Mouse (Mus musculus): ENCODE data around the gene Myt1. TPM values are rescaled to one million over a fixed set of nuclear protein-coding genes. Genes with fewer than 3 reads are reported as not detected.
"Not testable (repeated sequence)": the region's sequence is repeated elsewhere in the genome, so short reads cannot be mapped to it uniquely, and the experiment has no call there.

The Myt1 gene
- polyA plus RNA-seq, 1 experiment from 2014 or later = not detected

GRCm38 (mm10) chr2:181781421-181781820 is 18.3 kb downstream of the Myt1 start:
- H3K4me2 ChIP-seq = no peak overlapping the region
- H3K9me3 ChIP-seq (replicated peaks) = no peaks in the 10 kb centered on the region
- ATAC-seq (ENCODE audit: low read depth) (no peak), DNase-seq (no peak)
- no peak overlapping the region for H3K9ac ChIP-seq
- no peak overlapping the region for H3K4me3 ChIP-seq (replicated peaks)
- H3K4me1 ChIP-seq (replicated peaks) = no peaks in the 10 kb centered on the region
- whole genome bisulfite sequencing (ENCODE audit: insufficient replicate concordance) = 33% methylated on average over 1 of the region's 1 CpGs
- H3K36me3 ChIP-seq = no peaks in the 10 kb centered on the region
- no peaks in the 10 kb centered on the region for H3K27me3 ChIP-seq
- H3K27ac ChIP-seq = no peak overlapping the region

GRCm38 (mm10) chr2:181787852-181788251 is 24.7 kb downstream of the Myt1 start:
- Histone ChIP-seq H3K27me3 (no peaks in the 10 kb centered on the region), H3K27ac (no peak overlapping the region), H3K4me1 (replicated peaks) (no peaks in the 10 kb centered on the region), H3K36me3 (no peaks in the 10 kb centered on the region), H3K9me3 (replicated peaks) (no peaks in the 10 kb centered on the region), H3K4me3 (replicated peaks) (no peak overlapping the region), H3K9ac (no peak overlapping the region), H3K4me2 (no peak overlapping the region)
- ATAC-seq (ENCODE audit: low read depth) (no peak), DNase-seq (no peak)
- 62% methylated on average over 5 of the region's 5 CpGs for WGBS (ENCODE audit: insufficient replicate concordance)

GRCm38 (mm10) chr2:181789396-181789795 is 26.3 kb downstream of the Myt1 start:
- no peaks in the 10 kb centered on the region for H3K9me3 ChIP-seq (replicated peaks)
- H3K27ac ChIP-seq = no peak overlapping the region
- no peaks in the 10 kb centered on the region for H3K27me3 ChIP-seq
- WGBS (ENCODE audit: insufficient replicate concordance) = 72% methylated on average over 6 of the region's 6 CpGs
- H3K9ac ChIP-seq = no peak overlapping the region
- no peaks in the 10 kb centered on the region for H3K36me3 ChIP-seq
- no peaks in the 10 kb centered on the region for H3K4me1 ChIP-seq (replicated peaks)
- H3K4me3 ChIP-seq (replicated peaks) = no peak overlapping the region
- H3K4me2 ChIP-seq = no peak overlapping the region
- DNase-seq = no peak
- no peak for ATAC-seq (ENCODE audit: low read depth)

DNA sequence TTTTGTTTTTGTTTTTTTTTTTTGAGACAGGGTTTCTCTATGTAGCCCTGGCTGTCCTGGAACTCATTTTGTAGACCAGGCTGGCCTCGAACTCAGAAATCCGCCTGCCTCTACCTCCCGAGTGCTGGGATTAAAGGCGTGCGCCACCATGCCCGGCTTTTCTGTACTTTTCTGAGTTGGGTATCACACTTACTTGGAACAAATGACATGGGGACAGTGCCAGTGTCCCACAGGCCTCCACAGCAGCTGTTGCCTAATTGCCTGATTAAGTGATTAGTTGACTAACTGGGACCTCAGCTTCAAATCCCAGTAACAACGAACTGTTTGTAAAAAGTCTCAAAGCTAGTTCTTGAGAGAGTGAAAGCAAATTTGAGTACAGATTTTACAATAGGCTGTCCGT is 30.1 kb downstream of the Myt1 start:
- not testable (repeated sequence) for H3K36me3 ChIP-seq; H3K4me2 ChIP-seq; H3K4me1 ChIP-seq (replicated peaks); H3K9ac ChIP-seq; DNase-seq; H3K9me3 ChIP-seq (replicated peaks); H3K27ac ChIP-seq; ATAC-seq (ENCODE audit: low read depth); H3K27me3 ChIP-seq; H3K4me3 ChIP-seq (replicated peaks)
- WGBS (ENCODE audit: insufficient replicate concordance) = 64% methylated on average over 8 of the region's 8 CpGs

- Histone ChIP-seq H3K9me3 (replicated peaks) (no peaks in the 10 kb centered on the region), H3K4me3 (replicated peaks) (no peak overlapping the region), H3K4me1 (replicated peaks) (no peaks in the 10 kb centered on the region), H3K27ac (no peak overlapping the region), H3K4me2 (no peak overlapping the region), H3K27me3 (no peaks in the 10 kb centered on the region), H3K9ac (no peak overlapping the region), H3K36me3 (no peaks in the 10 kb centered on the region)
- ATAC-seq (ENCODE audit: low read depth) (no peak), DNase-seq (no peak)
- 64% methylated on average over 3 of the region's 3 CpGs for WGBS (ENCODE audit: insufficient replicate concordance)
These were observed 32.6 kb downstream of the Myt1 start for GRCm38 (mm10) chr2:181795641-181796130.

DNA sequence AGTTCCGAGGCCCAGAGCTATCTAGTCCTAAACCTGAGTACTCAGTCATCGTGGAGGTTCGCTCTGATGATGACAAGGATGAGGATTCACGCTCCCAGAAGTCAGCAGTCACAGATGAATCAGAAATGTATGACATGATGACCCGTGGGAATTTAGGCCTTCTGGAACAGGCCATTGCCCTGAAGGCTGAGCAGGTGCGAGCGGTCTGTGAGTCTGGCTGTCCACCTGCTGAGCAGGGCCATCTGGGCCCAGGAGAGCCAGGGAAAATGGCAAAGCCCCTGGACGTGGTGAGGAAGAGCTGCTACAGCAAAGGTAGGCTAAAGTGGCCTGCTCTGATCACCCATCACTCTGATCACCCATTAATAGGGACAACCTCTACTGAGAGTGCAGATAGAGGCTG is 34.5 kb downstream of the Myt1 start:
- Histone ChIP-seq H3K4me1 (replicated peaks) (no peaks in the 10 kb centered on the region), H3K4me2 (no peak overlapping the region), H3K9ac (no peak overlapping the region), H3K4me3 (replicated peaks) (no peak overlapping the region), H3K27ac (no peak overlapping the region), H3K27me3 (no peaks in the 10 kb centered on the region), H3K36me3 (no peaks in the 10 kb centered on the region), H3K9me3 (replicated peaks) (no peaks in the 10 kb centered on the region)
- DNase-seq = no peak
- no peak for ATAC-seq (ENCODE audit: low read depth)
- 63% methylated on average over 8 of the region's 8 CpGs for WGBS (ENCODE audit: insufficient replicate concordance)

GRCm38 (mm10) chr2:181829032-181829650 is 66.0 kb downstream of the Myt1 start:
- 28% methylated on average over 2 of the region's 2 CpGs for WGBS (ENCODE audit: insufficient replicate concordance)
- peak; percentile 20 for DNase-seq
- H3K4me3 ChIP-seq (replicated peaks) = no peak overlapping the region
- peaks cover 20% of the 10 kb centered on the region for H3K4me1 ChIP-seq (replicated peaks)
- H3K27me3 ChIP-seq = no peaks in the 10 kb centered on the region
- ATAC-seq (ENCODE audit: low read depth) = peak; percentile 92
- no peak overlapping the region for H3K4me2 ChIP-seq
- no peak overlapping the region for H3K9ac ChIP-seq
- H3K27ac ChIP-seq = no peak overlapping the region
- no peaks in the 10 kb centered on the region for H3K9me3 ChIP-seq (replicated peaks)
- no peaks in the 10 kb centered on the region for H3K36me3 ChIP-seq

DNA sequence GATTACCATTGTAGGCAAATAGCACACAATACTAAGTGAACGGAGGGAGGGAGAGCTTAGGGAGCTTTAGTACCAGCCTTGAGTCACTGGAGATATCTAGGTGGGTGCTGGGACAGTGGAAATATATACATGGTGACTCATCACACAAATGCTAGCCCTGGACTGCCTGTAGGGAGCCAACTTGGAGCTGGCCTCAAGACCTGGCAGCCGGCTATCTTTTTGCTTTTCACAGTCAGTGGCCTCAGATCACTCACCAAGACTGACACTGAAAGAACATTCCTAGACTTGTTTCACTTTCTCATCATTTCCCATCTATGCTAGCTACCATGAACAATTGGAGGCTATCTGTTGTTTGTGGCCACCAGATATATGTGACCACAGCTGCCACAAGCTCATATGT is 69.6 kb downstream of the Myt1 start:
- WGBS (ENCODE audit: insufficient replicate concordance) = 66% methylated on average over 2 of the region's 2 CpGs
- Histone ChIP-seq H3K4me2 (no peak overlapping the region), H3K27ac (no peak overlapping the region), H3K27me3 (no peaks in the 10 kb centered on the region), H3K9ac (no peak overlapping the region), H3K36me3 (no peaks in the 10 kb centered on the region), H3K4me3 (replicated peaks) (no peak overlapping the region), H3K4me1 (replicated peaks) (peaks cover 30% of the 10 kb centered on the region), H3K9me3 (replicated peaks) (no peaks in the 10 kb centered on the region)
- DNase-seq = no peak
- ATAC-seq (ENCODE audit: low read depth) = no peak

- Histone ChIP-seq H3K27me3 (no peaks in the 10 kb centered on the region), H3K4me2 (peak within 1 kb of the TSS; percentile 73), H3K9ac (peak within 1 kb of the TSS; percentile 83), H3K27ac (peak within 1 kb of the TSS; percentile 79), H3K36me3 (peaks cover 5% of the 10 kb centered on the region), H3K9me3 (replicated peaks) (no peaks in the 10 kb centered on the region), H3K4me3 (replicated peaks) (peak within 1 kb of the TSS; percentile 75), H3K4me1 (replicated peaks) (peaks cover 24% of the 10 kb centered on the region)
- WGBS (ENCODE audit: insufficient replicate concordance) = under 1% methylated on average over 35 of the region's 35 CpGs
- peak; percentile 88 for DNase-seq
- peak; percentile 99 for ATAC-seq (ENCODE audit: low read depth)
These were observed 74.5 kb downstream of the Myt1 start, which contains the start of gene Pcmtd2 for GRCm38 (mm10) chr2:181837372-181838292. TSS of gene Pcmtd2 (plus strand) at chr2:181837854.

DNA sequence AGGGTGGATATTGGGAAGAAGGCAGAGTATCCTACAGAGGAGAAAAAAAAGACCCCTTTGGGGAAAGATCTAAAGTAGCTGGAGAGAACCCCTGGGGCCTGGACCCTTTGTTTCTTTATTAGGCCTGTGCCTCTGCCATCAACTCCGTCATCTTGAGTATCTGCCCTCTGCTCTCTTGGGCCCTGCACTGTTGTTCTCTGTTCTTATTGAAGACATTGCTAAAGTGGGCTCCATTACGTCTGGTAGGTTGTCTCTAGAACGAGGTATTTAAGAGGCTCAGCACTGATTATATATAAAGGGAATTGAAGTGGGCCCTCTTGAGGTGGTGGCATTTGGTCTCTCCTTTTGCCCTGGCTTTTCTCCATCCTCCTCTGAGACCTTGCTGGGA is 75.2 kb downstream of the Myt1 start:
- no peaks in the 10 kb centered on the region for H3K9me3 ChIP-seq (replicated peaks)
- H3K4me3 ChIP-seq (replicated peaks) = peak overlapping the region; percentile 75
- peaks cover 6% of the 10 kb centered on the region for H3K36me3 ChIP-seq
- peak overlapping the region; percentile 36; the same call in 1 of the 2 replicates for H3K27ac ChIP-seq
- no peaks in the 10 kb centered on the region for H3K27me3 ChIP-seq
- H3K9ac ChIP-seq = peak overlapping the region; percentile 83
- peak; percentile 33 for ATAC-seq (ENCODE audit: low read depth)
- no peak for DNase-seq
- peak overlapping the region; percentile 73 for H3K4me2 ChIP-seq
- WGBS (ENCODE audit: insufficient replicate concordance) = 8% methylated on average over 3 of the region's 3 CpGs
- H3K4me1 ChIP-seq (replicated peaks) = peaks cover 22% of the 10 kb centered on the region

- WGBS (ENCODE audit: insufficient replicate concordance) = 84% methylated on average over 5 of the region's 5 CpGs
- Histone ChIP-seq H3K27me3 (no peaks in the 10 kb centered on the region), H3K9me3 (replicated peaks) (no peaks in the 10 kb centered on the region), H3K4me1 (replicated peaks) (no peaks in the 10 kb centered on the region), H3K27ac (no peak overlapping the region), H3K4me3 (replicated peaks) (no peak overlapping the region), H3K4me2 (no peak overlapping the region), H3K36me3 (peaks cover 39% of the 10 kb centered on the region), H3K9ac (no peak overlapping the region)
- no peak for ATAC-seq (ENCODE audit: low read depth)
- DNase-seq = no peak
These were observed 82.7 kb downstream of the Myt1 start for GRCm38 (mm10) chr2:181845709-181846394.
